Mouse (Mus musculus) limb, embryonic 12.5 days (tissue): ENCODE results near the gene Creb5. TPM values are rescaled to one million over a fixed set of nuclear protein-coding genes. Genes with fewer than 3 reads are reported as not detected.

Source experiments
- ATAC-seq: fragments of 200-750 bp; cut with Nextera tagmentation; 2 replicates; pipeline ENCODE4 v1.8.0; 2017; ENCODE audit warnings: low read depth, moderate TSS enrichment; ENCODE audit not compliant: insufficient number of reproducible peaks, insufficient read depth, low FRiP score, low TSS enrichment
- H3K27ac ChIP-seq: fragments of 300-500 bp; sonication (generic); 2 replicates; pipeline ENCODE4 v1.5.1; 2016; ENCODE audit warnings: mild to moderate bottlenecking, moderate library complexity
- H3K27me3 ChIP-seq: fragments of 300-500 bp; sonication (generic); 2 replicates; pipeline ENCODE4 v1.6.1; 2016; ENCODE audit warnings: mild to moderate bottlenecking, moderate library complexity
- H3K36me3 ChIP-seq: fragments of 300-500 bp; sonication (generic); 2 replicates; pipeline ENCODE4 v1.6.1; 2016; ENCODE audit warnings: mild to moderate bottlenecking, moderate library complexity
- H3K4me1 ChIP-seq: fragments of 300-500 bp; sonication (generic); replicated peaks from 2 replicates; pipeline ENCODE4 v1.6.1; 2016
- H3K4me2 ChIP-seq: fragments of 300-500 bp; sonication (generic); 2 replicates; pipeline ENCODE4 v1.6.1; 2016; ENCODE audit warnings: mild to moderate bottlenecking, moderate library complexity
- H3K4me3 ChIP-seq: fragments of 300-500 bp; sonication (generic); replicated peaks from 2 replicates; pipeline ENCODE4 v1.5.1; 2016; ENCODE audit warnings: mild to moderate bottlenecking
- H3K9ac ChIP-seq: fragments of 300-500 bp; sonication (generic); replicated peaks from 2 replicates; pipeline ENCODE4 v1.6.1; 2016; ENCODE audit warnings: mild to moderate bottlenecking, moderate library complexity
- H3K9me3 ChIP-seq: fragments of 300-500 bp; sonication (generic); 2 replicates; pipeline ENCODE4 v1.6.1; 2016; ENCODE audit warnings: mild to moderate bottlenecking, moderate library complexity
- WGBS: fragments of 180-500 bp; shearing (Covaris S2); methylation state at CpG from one replicate; pipeline ENCODE4 v1.1.7; 2016; 5-methylcytosine and 5-hydroxymethylcytosine counted together
- polyA plus RNA-seq: library from polyadenylated mRNA; unstranded; fragments of >200 nt; fragmentation: Nextera tagmentation; extraction: Ambion mirVana; gene quantifications from 2 replicates; pipeline ENCODE4 v1.2.1, GENCODE M21; 2016

Gene Creb5
- polyA plus RNA-seq, 1 experiment from 2014 or later, result 84.2 TPM

- Histone ChIP-seq H3K9ac (no peak overlapping the region), H3K4me3 (no peak overlapping the region)
- no peak for ATAC-seq
Observed at GRCm38 (mm10) chr6:53593603-53594002, 306.5 kb downstream of the Creb5 start.

DNA sequence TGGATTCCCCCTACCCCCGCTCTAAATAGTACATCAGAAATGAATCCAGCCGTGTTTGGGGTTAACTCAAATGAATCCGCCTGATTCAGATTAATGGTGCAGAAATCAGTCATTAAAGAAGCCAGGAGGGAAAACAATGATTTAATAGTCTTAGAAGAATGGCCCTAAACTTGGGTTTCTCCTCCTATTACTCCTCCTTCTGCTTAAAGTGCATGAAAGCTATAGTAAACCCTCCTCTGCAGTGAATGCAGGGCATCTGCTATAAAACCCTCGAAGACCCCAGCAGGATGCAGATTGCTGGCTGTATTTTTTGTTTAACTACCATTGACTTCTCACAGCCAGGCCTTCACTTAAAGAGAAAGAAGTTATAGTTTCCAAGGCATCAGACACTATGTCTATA lies 307.2 kb downstream of the Creb5 start:
- WGBS, result 26% methylated on average over 4 of the region's 4 CpGs
- Histone ChIP-seq H3K36me3 (peaks cover 13% of the 10 kb centered on the region; the same call in 1 of the 2 replicates), H3K27ac (peak overlapping the region; percentile 86)

More at GRCm38 (mm10) chr6:53593603-53594002, 306.5 kb downstream of the Creb5 start:
- H3K4me1 ChIP-seq, result peaks cover 34% of the 10 kb centered on the region
- no peak overlapping the region for H3K4me2 ChIP-seq
- peak overlapping the region; percentile 86 for H3K27ac ChIP-seq
- WGBS, result 23% methylated on average over 4 of the region's 4 CpGs
- peaks cover 13% of the 10 kb centered on the region; the same call in 1 of the 2 replicates for H3K36me3 ChIP-seq
- 0 out of 2 replicates have a peak, but pooled peaks cover 3% of the 10 kb centered on the region for H3K9me3 ChIP-seq
- no peaks in the 10 kb centered on the region for H3K27me3 ChIP-seq

DNA sequence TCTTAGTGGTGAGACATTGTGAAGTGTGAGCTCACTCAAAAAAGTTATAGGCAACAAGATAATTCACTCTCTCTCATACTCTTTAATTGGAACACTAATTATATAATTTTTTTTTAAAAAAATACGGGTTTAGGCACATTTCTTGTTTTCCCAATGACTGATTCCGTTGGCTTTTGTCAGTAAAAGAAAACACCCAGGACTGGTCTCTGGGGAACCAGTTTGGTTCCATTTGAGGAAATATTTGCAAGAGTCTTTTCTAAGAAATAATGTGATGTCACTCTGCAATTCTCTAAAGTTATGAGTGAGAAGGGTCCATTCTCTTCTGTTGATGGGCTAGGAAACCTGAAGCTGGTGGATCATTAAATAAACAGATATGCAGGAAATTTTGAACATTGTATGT lies 309.3 kb downstream of the Creb5 start:
- 0 out of 2 replicates have a peak, but pooled peaks cover 3% of the 10 kb centered on the region for H3K9me3 ChIP-seq
- no peak for ATAC-seq

More for the DNA sequence above, 307.2 kb downstream of the Creb5 start:
- Histone ChIP-seq H3K4me3 (no peak overlapping the region), H3K4me1 (peaks cover 34% of the 10 kb centered on the region), H3K4me2 (no peak overlapping the region), H3K27me3 (no peaks in the 10 kb centered on the region), H3K9me3 (0 out of 2 replicates have a peak, but pooled peaks cover 3% of the 10 kb centered on the region), H3K9ac (no peak overlapping the region)
- ATAC-seq, result no peak

GRCm38 (mm10) chr6:53603041-53603440 lies 316.0 kb downstream of the Creb5 start:
- H3K4me2 ChIP-seq, result no peak overlapping the region
- peaks cover 25% of the 10 kb centered on the region for H3K4me1 ChIP-seq
- WGBS, result 87% methylated on average over 3 of the region's 3 CpGs
- no peak for ATAC-seq
- H3K27ac ChIP-seq, result no peak overlapping the region
- H3K4me3 ChIP-seq, result no peak overlapping the region
- no peak overlapping the region for H3K9ac ChIP-seq
- H3K27me3 ChIP-seq, result no peaks in the 10 kb centered on the region
- H3K36me3 ChIP-seq, result peaks cover 29% of the 10 kb centered on the region
- H3K9me3 ChIP-seq, result no peaks in the 10 kb centered on the region

More for the DNA sequence above, 309.3 kb downstream of the Creb5 start:
- Histone ChIP-seq H3K27me3 (no peaks in the 10 kb centered on the region), H3K36me3 (peaks cover 13% of the 10 kb centered on the region; the same call in 1 of the 2 replicates), H3K27ac (no peak overlapping the region), H3K9ac (no peak overlapping the region), H3K4me1 (peaks cover 36% of the 10 kb centered on the region), H3K4me3 (no peak overlapping the region), H3K4me2 (no peak overlapping the region)
- WGBS, result 81% methylated on average over 2 of the region's 2 CpGs

GRCm38 (mm10) chr6:53603695-53604094 lies 316.6 kb downstream of the Creb5 start:
- H3K36me3 ChIP-seq, result peaks cover 29% of the 10 kb centered on the region
- H3K27me3 ChIP-seq, result no peaks in the 10 kb centered on the region
- peaks cover 26% of the 10 kb centered on the region for H3K4me1 ChIP-seq
- no peak for ATAC-seq
- H3K9me3 ChIP-seq, result no peaks in the 10 kb centered on the region
- no peak overlapping the region for H3K9ac ChIP-seq
- no peak overlapping the region for H3K4me2 ChIP-seq
- no peak overlapping the region for H3K4me3 ChIP-seq
- WGBS, result 75% methylated on average over 5 of the region's 5 CpGs
- H3K27ac ChIP-seq, result peak overlapping the region; percentile 56; the same call in 1 of the 2 replicates

GRCm38 (mm10) chr6:53604386-53604785 lies 317.3 kb downstream of the Creb5 start:
- H3K27ac ChIP-seq, result no peak overlapping the region; the same call in 1 of the 2 replicates
- no peaks in the 10 kb centered on the region for H3K9me3 ChIP-seq
- peaks cover 26% of the 10 kb centered on the region for H3K4me1 ChIP-seq
- H3K27me3 ChIP-seq, result no peaks in the 10 kb centered on the region
- no peak for ATAC-seq
- H3K36me3 ChIP-seq, result peaks cover 31% of the 10 kb centered on the region
- H3K4me3 ChIP-seq, result no peak overlapping the region
- H3K4me2 ChIP-seq, result no peak overlapping the region
- H3K9ac ChIP-seq, result no peak overlapping the region
- 68% methylated on average over 3 of the region's 3 CpGs for WGBS

DNA sequence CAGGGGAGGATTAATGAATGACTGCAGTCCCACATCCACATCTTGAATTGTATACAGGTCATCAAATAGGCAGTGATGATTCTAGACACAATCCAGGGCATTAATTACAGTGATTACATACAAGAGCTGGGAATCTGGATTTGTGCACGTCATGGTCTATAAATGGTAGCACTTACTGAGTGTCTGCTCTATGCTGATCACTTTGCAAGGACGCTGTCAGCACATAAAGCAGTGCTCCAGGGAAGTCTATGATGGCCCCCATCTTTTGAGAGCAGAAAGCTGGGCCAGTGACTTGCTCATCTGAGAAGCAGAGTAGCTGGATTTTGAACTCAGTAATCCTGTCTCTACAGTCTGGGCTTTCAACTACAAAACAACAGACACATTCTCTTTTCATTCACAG lies 318.1 kb downstream of the Creb5 start:
- Histone ChIP-seq H3K4me1 (peaks cover 19% of the 10 kb centered on the region), H3K9me3 (no peaks in the 10 kb centered on the region), H3K4me3 (no peak overlapping the region), H3K27me3 (no peaks in the 10 kb centered on the region), H3K27ac (no peak overlapping the region), H3K36me3 (peaks cover 37% of the 10 kb centered on the region), H3K4me2 (no peak overlapping the region), H3K9ac (no peak overlapping the region)
- ATAC-seq, result no peak
- WGBS, result 69% methylated on average over 2 of the region's 2 CpGs

DNA sequence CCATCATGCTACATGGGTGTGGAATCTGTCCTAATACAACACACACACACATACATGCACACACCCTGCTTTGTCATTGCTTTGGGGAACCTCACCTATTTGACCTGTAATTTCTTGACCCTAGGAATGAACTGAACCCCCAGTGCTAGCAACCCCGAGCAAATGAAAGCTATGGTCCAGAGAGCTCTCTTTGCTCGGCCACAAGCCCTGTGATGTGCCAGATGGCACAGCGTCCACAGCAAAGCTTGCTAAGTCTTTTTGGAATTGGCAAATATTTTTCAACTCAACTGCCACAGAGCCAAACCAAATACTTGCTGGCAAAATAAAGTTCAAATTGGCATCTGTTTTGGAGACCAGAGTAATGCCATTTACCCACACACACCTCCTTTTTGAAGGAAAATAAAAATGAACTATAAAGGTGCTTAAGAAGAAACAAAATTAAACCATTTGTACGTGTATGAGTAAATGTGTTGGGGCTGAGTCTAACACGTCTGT lies 324.4 kb downstream of the Creb5 start:
- no peak overlapping the region for H3K9ac ChIP-seq
- H3K27me3 ChIP-seq, result no peaks in the 10 kb centered on the region
- no peak overlapping the region for H3K4me2 ChIP-seq
- H3K4me1 ChIP-seq, result peaks cover 47% of the 10 kb centered on the region
- H3K36me3 ChIP-seq, result peaks cover 31% of the 10 kb centered on the region
- ATAC-seq, result no peak
- H3K4me3 ChIP-seq, result no peak overlapping the region
- no peak overlapping the region for H3K27ac ChIP-seq
- 76% methylated on average over 5 of the region's 5 CpGs for WGBS
- H3K9me3 ChIP-seq, result no peaks in the 10 kb centered on the region

DNA sequence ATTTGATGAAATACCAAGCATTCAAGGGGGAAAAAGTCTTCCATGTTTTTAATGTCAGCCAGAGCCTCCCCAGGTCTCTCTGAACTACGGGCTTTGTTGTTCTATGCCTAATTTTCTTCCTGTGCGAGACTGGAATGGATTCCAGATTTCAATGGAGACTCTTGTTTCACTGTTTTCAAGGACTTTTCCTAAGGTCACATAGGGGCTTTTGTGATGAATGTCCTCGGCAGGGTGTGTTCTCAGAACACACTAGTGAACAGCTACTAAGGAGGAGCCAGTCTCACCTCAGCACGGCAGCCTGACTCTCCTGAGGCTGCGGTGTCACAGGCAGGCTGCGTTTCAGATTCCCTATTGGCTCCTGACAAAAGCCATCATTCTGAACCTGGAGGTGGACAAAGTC lies 325.6 kb downstream of the Creb5 start:
- 32% methylated on average over 6 of the region's 6 CpGs for WGBS
- Histone ChIP-seq H3K4me1 (peaks cover 45% of the 10 kb centered on the region), H3K9ac (no peak overlapping the region), H3K36me3 (peaks cover 28% of the 10 kb centered on the region), H3K4me2 (peak overlapping the region; percentile 1; the same call in 1 of the 2 replicates), H3K4me3 (no peak overlapping the region), H3K9me3 (no peaks in the 10 kb centered on the region), H3K27ac (peak overlapping the region; percentile 74), H3K27me3 (no peaks in the 10 kb centered on the region)
- ATAC-seq, result no peak

DNA sequence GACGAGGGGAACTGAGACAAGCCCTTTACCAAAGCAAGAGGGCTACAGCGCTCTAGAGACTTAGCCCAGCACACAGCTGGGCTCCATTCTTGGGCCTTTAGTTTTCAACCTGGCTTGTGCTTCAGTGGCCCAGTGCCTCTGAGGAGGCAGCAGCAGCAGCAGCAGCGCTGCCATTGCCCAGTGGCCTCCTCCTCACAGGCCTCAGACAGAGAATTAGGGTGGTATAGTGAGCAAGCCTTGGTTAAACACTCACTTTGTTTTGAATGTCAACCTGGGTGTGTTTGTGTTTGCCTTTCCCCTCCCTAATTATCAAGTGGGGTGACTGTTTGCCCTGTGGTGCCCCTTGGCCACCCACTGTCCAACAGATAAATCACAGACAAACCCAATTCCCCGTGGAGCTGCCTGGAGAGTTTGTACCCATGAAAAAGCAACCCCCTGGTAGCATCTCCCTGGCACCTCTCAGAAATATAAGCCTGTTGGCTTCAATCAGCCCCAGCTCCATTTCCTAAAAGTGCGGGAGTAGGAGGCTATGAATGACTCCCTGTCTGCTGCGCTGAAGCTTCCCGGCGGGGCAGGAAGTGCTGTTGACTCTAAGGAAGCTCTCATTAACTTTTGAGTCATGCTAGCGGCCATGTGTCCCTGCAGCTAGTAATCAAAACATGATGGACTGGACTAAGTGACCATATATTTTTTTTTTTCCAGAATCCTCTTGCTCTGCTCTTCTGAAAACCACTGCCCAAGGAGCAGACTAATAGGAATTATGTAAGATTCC lies 328.6 kb downstream of the Creb5 start:
- H3K4me3 ChIP-seq, result no peak overlapping the region
- H3K27ac ChIP-seq, result peak overlapping the region; percentile 69
- H3K4me2 ChIP-seq, result no peak overlapping the region
- no peaks in the 10 kb centered on the region for H3K27me3 ChIP-seq
- 27% methylated on average over 9 of the region's 9 CpGs for WGBS
- no peaks in the 10 kb centered on the region for H3K9me3 ChIP-seq
- peaks cover 17% of the 10 kb centered on the region for H3K36me3 ChIP-seq
- ATAC-seq, result no peak
- H3K4me1 ChIP-seq, result peaks cover 41% of the 10 kb centered on the region
- no peak overlapping the region for H3K9ac ChIP-seq

DNA sequence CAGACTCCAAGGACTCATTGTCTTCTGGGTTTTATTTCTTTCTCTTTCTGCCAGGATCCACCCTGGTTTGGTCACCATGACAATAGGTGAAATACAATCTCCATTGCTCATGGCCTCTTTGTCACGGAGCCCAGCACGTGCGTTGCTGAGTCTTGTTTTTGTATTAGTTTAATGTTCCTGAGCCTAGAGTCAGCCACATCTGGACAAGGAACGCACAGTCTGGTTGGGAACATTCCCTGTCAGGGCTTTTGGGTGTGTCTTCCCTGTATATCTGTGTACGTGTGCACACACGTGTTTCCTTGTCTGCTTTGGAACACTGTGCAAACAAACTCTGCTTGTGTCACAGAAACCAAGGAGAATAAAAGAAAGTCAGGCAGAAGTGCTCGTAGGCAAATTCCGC lies 331.1 kb downstream of the Creb5 start:
- no peak overlapping the region for H3K4me3 ChIP-seq
- no peak overlapping the region for H3K4me2 ChIP-seq
- no peaks in the 10 kb centered on the region; the same call in 1 of the 2 replicates for H3K27me3 ChIP-seq
- H3K36me3 ChIP-seq, result peaks cover 12% of the 10 kb centered on the region; the same call in 1 of the 2 replicates
- H3K27ac ChIP-seq, result no peak overlapping the region
- ATAC-seq, result no peak
- WGBS, result 74% methylated on average over 8 of the region's 8 CpGs
- peaks cover 32% of the 10 kb centered on the region for H3K4me1 ChIP-seq
- no peaks in the 10 kb centered on the region for H3K9me3 ChIP-seq
- H3K9ac ChIP-seq, result no peak overlapping the region
